Mouse (Mus musculus) intestine, postnatal 0 days (tissue): ENCODE results near the gene C2. TPM values are rescaled to one million over a fixed set of nuclear protein-coding genes. Genes with fewer than 3 reads are reported as not detected.

Experiments used
- ATAC-seq: fragments of 200-750 bp; cut with Nextera tagmentation; 2 replicates; pipeline ENCODE4 v1.8.0; 2017; ENCODE audit warnings: mild to moderate bottlenecking, moderate TSS enrichment, moderate library complexity
- H3K27ac ChIP-seq: fragments of 300-500 bp; sonication (generic); 2 replicates; pipeline ENCODE4 v1.5.1; 2014; ENCODE audit warnings: mild to moderate bottlenecking, low read depth, low read length, moderate library complexity
- H3K27me3 ChIP-seq: fragments of 300-500 bp; sonication (generic); replicated peaks from 2 replicates; pipeline ENCODE4 v1.6.1; 2014; ENCODE audit warnings: low read length, mixed read lengths; ENCODE audit not compliant: control insufficient read depth, insufficient read depth
- H3K36me3 ChIP-seq: fragments of 300-500 bp; sonication (generic); 2 replicates; pipeline ENCODE4 v1.6.1; 2014; ENCODE audit warnings: mild to moderate bottlenecking, moderate library complexity; ENCODE audit not compliant: control insufficient read depth, insufficient read depth
- H3K4me1 ChIP-seq: fragments of 300-500 bp; sonication (generic); replicated peaks from 2 replicates; pipeline ENCODE4 v1.6.1; 2014; ENCODE audit warnings: antibody characterized with exemption, low read length, mixed read lengths; ENCODE audit not compliant: control insufficient read depth, insufficient read depth
- H3K4me2 ChIP-seq: fragments of 300-500 bp; sonication (generic); replicated peaks from 2 replicates; pipeline ENCODE4 v1.6.1; 2014; ENCODE audit warnings: low read depth, mild to moderate bottlenecking, moderate library complexity
- H3K4me3 ChIP-seq: fragments of 300-500 bp; sonication (generic); 2 replicates; pipeline ENCODE4 v1.5.1; 2014; ENCODE audit warnings: low read depth, low read length
- H3K9ac ChIP-seq: fragments of 300-500 bp; sonication (generic); 2 replicates; pipeline ENCODE4 v1.6.1; 2014; ENCODE audit warnings: mild to moderate bottlenecking, low read depth, low read length
- H3K9me3 ChIP-seq: fragments of 300-500 bp; sonication (generic); 2 replicates; pipeline ENCODE4 v1.6.1; 2016; ENCODE audit warnings: mixed run types; ENCODE audit not compliant: control insufficient read depth
- CTCF ChIP-seq: sonication (generic); IDR thresholded peaks from 2 replicates; pipeline ENCODE4 v1.5.1; 2016; ENCODE audit warnings: low read depth, mild to moderate bottlenecking, control low read depth, antibody characterized with exemption, moderate library complexity
- WGBS: fragments of 180-500 bp; shearing (Covaris S2); extraction: QIAGEN DNeasy Blood & Tissue Kit; methylation state at CpG from one replicate; pipeline ENCODE4 v1.1.7; 2014; 5-methylcytosine and 5-hydroxymethylcytosine counted together
- polyA plus RNA-seq: library from polyadenylated mRNA; unstranded; fragments of >200 nt; fragmentation: Nextera tagmentation; extraction: Ambion mirVana; gene quantifications from 2 replicates; pipeline ENCODE4 v1.2.1, GENCODE M21; 2015

The C2 gene
- polyA plus RNA-seq, 1 experiment from 2014 or later = 60.3 TPM

- no peak for TF ChIP-seq CTCF
- Histone ChIP-seq H3K36me3 (peaks cover 26% of the 10 kb centered on the region), H3K4me1 (0 out of 2 replicates have a peak, but pooled peaks cover 4% of the 10 kb centered on the region), H3K27me3 (no peaks in the 10 kb centered on the region), H3K27ac (no peak overlapping the region), H3K9me3 (no peaks in the 10 kb centered on the region), H3K4me2 (no peak overlapping the region), H3K4me3 (no peak overlapping the region), H3K9ac (no peak overlapping the region)
- no peak for ATAC-seq
- 67% methylated on average over 6 of the region's 6 CpGs for WGBS
These were observed 40.0 kb upstream of the C2 start for GRCm38 (mm10) chr17:34937960-34938505.

- Histone ChIP-seq H3K4me1 (no peaks in the 10 kb centered on the region), H3K27ac (0 out of 2 replicates have a peak overlapping the region, but pooled peaks have one; percentile 21), H3K9me3 (no peaks in the 10 kb centered on the region), H3K36me3 (peaks cover 31% of the 10 kb centered on the region), H3K4me2 (peak overlapping the region; percentile 95), H3K9ac (peak overlapping the region; percentile 17; the same call in 1 of the 2 replicates), H3K4me3 (peak overlapping the region; percentile 23; the same call in 1 of the 2 replicates), H3K27me3 (no peaks in the 10 kb centered on the region)
- WGBS = 42% methylated on average over 8 of the region's 8 CpGs
- ATAC-seq = no peak
- no peak for TF ChIP-seq CTCF
These were observed 36.8 kb upstream of the C2 start for GRCm38 (mm10) chr17:34934830-34935229.

- 62% methylated on average over 24 of the region's 24 CpGs for WGBS
- no peak for TF ChIP-seq CTCF
- Histone ChIP-seq H3K4me1 (no peaks in the 10 kb centered on the region), H3K9me3 (no peaks in the 10 kb centered on the region), H3K27ac (no peak overlapping the region), H3K9ac (peak overlapping the region; percentile 2; the same call in 1 of the 2 replicates), H3K4me3 (peak overlapping the region; percentile 23), H3K27me3 (no peaks in the 10 kb centered on the region), H3K36me3 (peaks cover 31% of the 10 kb centered on the region), H3K4me2 (peak overlapping the region; percentile 95)
- no peak for ATAC-seq
These were observed 36.0 kb upstream of the C2 start for GRCm38 (mm10) chr17:34934031-34934430.

GRCm38 (mm10) chr17:34932287-34932686 lies 34.2 kb upstream of the C2 start:
- ATAC-seq = no peak
- WGBS = 36% methylated on average over 8 of the region's 8 CpGs

GRCm38 (mm10) chr17:34931735-34932098 lies 33.7 kb upstream of the C2 start:
- Histone ChIP-seq H3K4me2 (peak overlapping the region; percentile 95), H3K9ac (peak overlapping the region; percentile 77), H3K27me3 (no peaks in the 10 kb centered on the region), H3K27ac (peak overlapping the region; percentile 80), H3K9me3 (no peaks in the 10 kb centered on the region), H3K36me3 (peaks cover 43% of the 10 kb centered on the region), H3K4me1 (no peaks in the 10 kb centered on the region), H3K4me3 (peak overlapping the region; percentile 77)
- WGBS = 7% methylated on average over 14 of the region's 14 CpGs
- TF ChIP-seq CTCF = no peak
- ATAC-seq = 0 out of 2 replicates have a peak, but pooled peaks have one; percentile 2

More at GRCm38 (mm10) chr17:34932287-34932686, 34.2 kb upstream of the C2 start:
- peak overlapping the region; percentile 95 for H3K4me2 ChIP-seq
- TF ChIP-seq CTCF = no peak
- H3K36me3 ChIP-seq = peaks cover 43% of the 10 kb centered on the region
- peak overlapping the region; percentile 77 for H3K4me3 ChIP-seq
- no peak overlapping the region for H3K27ac ChIP-seq
- H3K9me3 ChIP-seq = no peaks in the 10 kb centered on the region
- H3K4me1 ChIP-seq = no peaks in the 10 kb centered on the region
- peak overlapping the region; percentile 77; the same call in 1 of the 2 replicates for H3K9ac ChIP-seq
- no peaks in the 10 kb centered on the region for H3K27me3 ChIP-seq

GRCm38 (mm10) chr17:34931061-34931734 lies 33.1 kb upstream of the C2 start, which contains the start of gene Neu1:
Gene Neu1 (plus strand): TSS chr17:34931253.
- Histone ChIP-seq H3K4me1 (no peaks in the 10 kb centered on the region), H3K27ac (peak within 1 kb of the TSS; percentile 80), H3K4me2 (peak within 1 kb of the TSS; percentile 95), H3K4me3 (peak within 1 kb of the TSS; percentile 77), H3K27me3 (no peaks in the 10 kb centered on the region), H3K36me3 (peaks cover 43% of the 10 kb centered on the region), H3K9ac (peak within 1 kb of the TSS; percentile 77), H3K9me3 (no peaks in the 10 kb centered on the region)
- under 1% methylated on average over 34 of the region's 38 CpGs for WGBS
- TF ChIP-seq CTCF = peak; percentile 91
- peak; percentile 95 for ATAC-seq
